Mouse (Mus musculus): ENCODE data around the gene Olfr706.
"Not testable (repeated sequence)": the region's sequence is repeated elsewhere in the genome, so short reads cannot be mapped to it uniquely, and the experiment has no call there.

The Olfr706 gene

DNA sequence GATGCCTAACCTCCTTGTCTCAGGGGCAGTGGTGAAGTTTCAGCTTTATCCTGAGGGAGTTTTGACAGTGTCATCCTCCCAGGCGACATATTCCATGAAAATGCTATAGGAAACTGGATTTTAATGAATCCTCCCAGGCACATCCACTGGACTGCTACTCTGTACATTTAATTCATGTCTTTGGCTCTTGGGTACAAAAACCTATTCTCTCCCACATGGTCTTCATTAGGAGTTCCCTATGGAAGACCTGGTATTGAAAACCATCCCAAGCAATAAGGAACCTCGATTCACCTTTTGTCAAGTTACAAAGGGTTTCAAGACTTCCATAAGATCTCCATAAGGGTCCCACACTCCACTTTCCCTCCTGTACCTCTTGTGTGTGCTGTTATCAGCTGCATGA is at the start of gene Olfr706:
Olfr706 (minus strand) TSS at position 101 of the 400 bp plus-strand sequence.
- DNase-seq (ENCODE audit: low spot score): no peak

DNA sequence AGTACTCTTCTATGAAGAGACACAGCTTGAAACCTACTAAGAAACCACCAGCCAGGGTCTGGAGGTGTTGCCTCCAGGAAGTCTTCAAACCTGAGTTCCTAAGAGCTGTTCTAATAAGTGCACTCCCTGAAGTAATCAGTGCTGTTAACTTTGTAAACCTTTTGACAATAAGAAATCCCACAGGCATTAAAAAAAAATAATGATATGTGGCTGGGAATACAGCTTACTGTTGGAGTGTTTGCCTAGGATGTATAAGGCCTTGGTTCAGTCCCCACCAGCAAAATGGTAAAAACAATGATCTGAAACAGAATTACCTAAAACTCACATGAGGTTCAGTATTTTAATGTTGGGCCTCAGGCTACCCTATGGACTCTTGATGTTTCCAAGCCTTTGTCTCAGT is 44.2 kb upstream of the Olfr706 start, which contains the start of gene Olfr709-ps1:
Olfr709-ps1 (minus strand) TSS at position 101 of the 400 bp plus-strand sequence.
- DNase-seq (ENCODE audit: low spot score): no peak

DNA sequence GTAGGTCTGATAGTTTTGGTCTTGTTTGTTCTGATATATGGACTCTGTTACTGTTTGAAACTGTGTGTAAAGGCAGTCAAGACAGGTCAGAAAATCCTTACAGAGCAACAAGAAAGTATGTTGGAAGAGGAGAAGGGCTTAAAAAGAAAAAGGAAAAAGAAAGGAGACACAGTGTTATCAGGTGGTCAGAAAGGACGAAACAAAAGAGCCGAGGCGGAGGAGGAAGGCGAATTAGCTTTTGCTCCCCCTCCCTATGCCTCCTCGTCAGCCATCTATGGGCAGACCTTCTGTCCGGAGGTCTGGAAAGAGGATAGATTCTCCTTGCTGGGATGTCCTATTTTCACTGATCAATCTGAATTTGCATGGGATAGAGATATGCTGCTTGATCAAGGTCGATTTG is 33.0 kb upstream of the Olfr706 start:
- not testable (repeated sequence) for DNase-seq (ENCODE audit: low spot score)

DNA sequence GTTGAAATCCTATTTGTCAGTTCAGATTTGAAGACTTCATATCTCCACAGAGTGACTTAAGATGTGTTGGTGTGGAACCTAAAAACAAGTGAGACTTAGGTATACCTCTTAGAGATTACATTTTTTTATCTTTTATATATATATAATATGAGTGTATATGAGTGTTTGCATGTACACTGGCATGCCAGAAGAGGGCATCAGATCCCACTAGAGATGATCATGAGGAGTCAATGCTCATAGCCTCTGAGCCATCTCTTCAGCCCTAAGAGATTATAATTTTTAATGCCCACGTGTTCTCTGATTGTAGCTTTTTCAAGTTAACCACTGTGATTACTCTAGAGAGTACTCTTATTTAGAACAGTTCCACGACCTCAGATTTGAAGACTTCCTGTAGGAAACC is 19.7 kb upstream of the Olfr706 start, which contains the start of gene Olfr1532-ps1:
Olfr1532-ps1 (plus strand) TSS at position 326 of the 400 bp plus-strand sequence.
- no peak for DNase-seq (ENCODE audit: low spot score)

DNA sequence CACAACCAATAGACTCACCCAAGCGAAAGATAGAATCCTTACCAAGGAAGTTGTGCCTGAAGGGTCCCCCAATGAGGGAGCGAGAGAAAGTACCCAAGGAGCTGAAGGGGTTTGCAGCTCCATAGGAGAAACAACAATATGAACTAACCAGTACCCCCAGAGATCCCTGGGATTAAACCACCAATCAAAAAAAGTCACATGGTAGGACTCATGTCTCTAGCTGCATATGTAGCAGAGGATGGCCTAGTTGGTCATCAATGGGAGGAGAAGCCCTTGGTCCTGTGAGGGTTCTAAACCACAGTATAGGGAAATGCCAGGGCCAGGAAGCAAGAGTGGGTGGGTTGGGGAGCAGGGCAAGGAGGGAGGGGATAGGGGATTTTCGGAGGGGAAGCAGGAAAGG is 13.2 kb upstream of the Olfr706 start, which contains the start of gene Olfr707:
Olfr707 (minus strand) TSS at position 101 of the 400 bp plus-strand sequence.
- DNase-seq (ENCODE audit: low spot score): not testable (repeated sequence)

DNA sequence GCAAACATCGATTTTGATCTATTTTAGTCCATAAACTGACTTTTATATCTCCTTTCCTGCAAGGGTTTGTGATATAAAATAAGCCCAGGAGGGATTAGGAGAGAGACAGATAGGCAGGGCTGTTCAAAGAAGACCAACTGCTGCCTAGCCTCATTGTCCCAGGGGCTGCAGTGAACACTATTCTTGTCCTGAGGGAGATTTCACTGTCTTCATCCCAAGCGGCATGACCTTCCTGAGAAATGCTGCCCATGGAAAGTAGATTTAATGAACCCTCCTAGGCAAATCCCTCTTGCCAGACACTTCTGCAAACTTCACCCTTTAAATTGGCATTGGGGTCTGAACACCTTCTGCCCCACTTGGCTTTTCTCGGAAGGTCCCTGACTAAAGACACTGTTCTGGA is 11.2 kb downstream of the Olfr706 start, which contains the start of gene Olfr705:
Olfr705 (minus strand) TSS at position 101 of the 400 bp plus-strand sequence.
- no peak for DNase-seq (ENCODE audit: low spot score)

DNA sequence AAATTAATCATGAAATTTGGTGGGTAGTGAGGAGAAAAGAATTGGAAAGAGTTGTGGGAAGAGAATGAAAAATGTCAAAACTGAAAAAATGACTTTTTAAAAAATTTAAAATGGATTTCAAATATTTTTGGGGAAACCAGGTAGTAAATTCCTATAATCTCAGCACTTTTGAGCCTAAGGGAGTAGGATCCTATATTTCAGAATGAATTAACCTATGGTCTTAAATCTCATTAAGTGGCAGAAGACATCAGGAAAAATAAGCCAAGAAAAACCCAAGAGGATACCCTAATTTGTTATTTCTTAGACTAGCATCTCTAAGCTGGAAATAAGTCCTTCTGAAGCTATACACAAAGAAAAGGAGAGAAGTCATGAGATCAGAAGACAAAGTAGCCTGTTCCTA is 25.1 kb downstream of the Olfr706 start, which contains the start of gene Olfr704:
Olfr704 (plus strand) TSS at position 301 of the 400 bp plus-strand sequence.
- no peak for DNase-seq (ENCODE audit: low spot score)

DNA sequence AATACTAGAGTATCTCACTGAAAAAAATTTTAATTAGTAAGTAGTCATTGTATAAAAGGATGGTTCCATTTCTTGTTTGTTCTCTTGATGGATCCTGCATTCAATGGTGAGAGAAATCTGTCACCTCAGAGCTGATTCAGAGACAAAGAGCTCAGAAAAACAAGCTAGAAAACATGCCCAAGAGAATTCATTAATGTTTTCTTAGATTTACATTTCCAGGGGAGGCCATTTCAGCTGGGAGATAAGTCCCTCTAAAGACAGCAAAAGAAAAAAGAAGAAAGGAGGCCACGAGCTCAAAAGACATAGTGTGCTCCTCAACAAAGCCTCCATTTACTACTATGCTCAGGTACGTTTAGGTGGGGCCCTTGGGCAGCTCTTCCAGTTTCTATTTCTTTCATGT is 44.9 kb downstream of the Olfr706 start, which contains the start of gene Olfr703:
Olfr703 (plus strand) TSS at position 301 of the 400 bp plus-strand sequence.
- DNase-seq (ENCODE audit: low spot score): no peak

DNA sequence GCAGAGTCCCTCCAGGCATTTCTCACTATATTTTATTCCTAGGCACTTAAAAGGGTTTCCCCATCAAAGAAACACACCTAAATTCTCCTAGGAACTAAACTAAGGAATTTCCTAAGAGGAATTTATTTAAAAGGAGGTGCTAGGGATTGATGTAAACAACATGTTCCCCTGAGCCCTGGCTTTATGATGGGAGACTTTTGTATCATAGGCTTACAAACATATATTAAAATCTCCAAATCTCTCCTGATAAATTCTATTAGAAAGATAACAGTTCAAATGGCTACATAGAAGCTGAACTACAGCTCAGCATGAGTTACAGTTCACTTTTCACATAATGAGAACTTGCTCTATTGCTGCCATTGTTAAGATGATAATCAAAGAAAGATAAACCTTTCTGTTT is 54.2 kb downstream of the Olfr706 start, which contains the start of gene Olfr702:
Olfr702 (minus strand) TSS at position 101 of the 400 bp plus-strand sequence.
- no peak for DNase-seq (ENCODE audit: low spot score)
